Mouse (Mus musculus) testis, adult 2 months (tissue): ENCODE measurements at regions not wholly inside any gene's neighbourhood (a gene's known extent, or its start where the extent isn't known, plus 50 kb on each side); places are given as distances from the start of the nearest gene placed in this dataset.

Source experiments
- CTCF ChIP-seq: fragments of 200-500 bp; IDR thresholded peaks from 2 replicates; pipeline ENCODE4 v1.5.1; 2012; ENCODE audit warnings: low read depth, mild to moderate bottlenecking, inconsistent platforms, low read length, moderate library complexity; ENCODE audit not compliant: control insufficient read depth, insufficient read depth, insufficient replicate concordance
- POLR2A ChIP-seq: fragments of 200-500 bp; IDR thresholded peaks from 2 replicates; pipeline ENCODE4 v1.6.1; 2012; ENCODE audit warnings: low read depth, mild to moderate bottlenecking, inconsistent platforms, low read length, moderate library complexity; ENCODE audit not compliant: control insufficient read depth

DNA sequence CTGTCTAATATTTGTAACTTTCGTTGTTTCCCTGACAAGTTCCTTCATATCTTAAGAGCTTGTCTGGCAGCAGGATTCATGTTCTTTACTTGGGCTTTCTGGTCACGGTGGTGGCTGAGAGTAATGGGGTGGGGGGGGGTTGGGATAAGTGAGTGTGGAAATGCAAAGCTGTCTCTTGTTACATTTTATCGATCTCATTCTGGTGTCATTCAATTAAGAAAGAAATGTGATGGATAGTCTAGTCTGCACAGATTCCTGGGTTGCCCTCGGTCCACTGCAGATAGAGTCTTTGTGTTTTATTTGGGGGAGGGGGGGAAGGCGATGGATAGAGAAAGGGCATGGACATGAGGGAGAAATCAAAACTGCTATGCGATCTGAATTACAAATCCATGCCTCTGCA is 196.0 kb downstream of the Gm11146 start:
- TF ChIP-seq CTCF, result no peak
- TF ChIP-seq POLR2A, result no peak
